Mouse (Mus musculus) small intestine, adult 2 months (tissue): ENCODE results near the gene Hcn1.

Experiments used
- CTCF ChIP-seq: fragments of 200-500 bp; IDR thresholded peaks from 2 replicates; pipeline ENCODE4 v1.5.1; 2012; ENCODE audit warnings: low read depth, mild to moderate bottlenecking, control low read depth, inconsistent platforms, low read length, moderate library complexity, mixed read lengths; ENCODE audit not compliant: insufficient replicate concordance, insufficient read length; ENCODE audit errors: extremely low read depth
- POLR2A ChIP-seq: fragments of 200-500 bp; IDR thresholded peaks from 2 replicates; pipeline ENCODE4 v1.6.1; 2012; ENCODE audit warnings: low read depth, mild to moderate bottlenecking, control low read depth, inconsistent platforms, low read length, moderate library complexity

DNA sequence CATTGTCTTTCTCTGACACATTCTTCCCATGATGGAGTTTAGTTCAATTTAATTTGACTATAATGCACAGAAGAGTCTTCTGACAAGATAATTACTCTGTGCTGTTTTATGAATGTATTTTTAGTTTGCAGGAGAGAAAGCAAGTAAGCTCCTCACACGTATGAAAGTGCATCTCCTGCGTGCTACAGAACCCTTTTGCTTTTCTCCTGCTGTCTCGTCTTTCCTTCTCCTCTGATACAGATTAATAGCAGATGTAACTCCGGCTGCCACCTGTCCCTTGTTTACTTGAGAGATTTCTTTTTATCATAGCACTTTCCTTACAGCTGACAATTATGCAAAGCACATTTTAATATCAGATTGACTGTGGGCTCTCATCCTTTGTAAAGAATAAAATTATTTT, 120.0 kb downstream of the Hcn1 start:
- no peak for TF ChIP-seq CTCF
- no peak for TF ChIP-seq POLR2A
